Mouse (Mus musculus) heart, postnatal 4 days (tissue): Measurements from ENCODE around the gene Slc27a1. TPM values are rescaled to one million over a fixed set of nuclear protein-coding genes. Genes with fewer than 3 reads are reported as not detected.
A peak's percentile ranks its signal among the peaks of the same experiment; 100 is the strongest.

ENCODE experiments used
- DNase-seq: peaks from one replicate; pipeline ENCODE4 v3.0.0; 2021
- total RNA-seq, 2 experiments: library from RNA; stranded (reverse); gene quantifications; 2 replicates each; pipeline ENCODE4 v1.2.3; 2021

Slc27a1 gene
- total RNA-seq, 2 experiments from 2014 or later: 77.0 to 80.3 TPM

- no peak for DNase-seq
These were observed 10.4 kb upstream of the Slc27a1 start, which contains the start of gene Tmem221 for GRCm38 (mm10) chr8:71558071-71558957. Gene Tmem221, minus strand, starts transcription at chr8:71558871.

- DNase-seq: peak; percentile 61
These were observed 9.6 kb upstream of the Slc27a1 start for GRCm38 (mm10) chr8:71558958-71559690.

- DNase-seq: no peak
These were observed 8.6 kb upstream of the Slc27a1 start for GRCm38 (mm10) chr8:71560071-71560470.

- no peak for DNase-seq
These were observed 7.9 kb upstream of the Slc27a1 start for GRCm38 (mm10) chr8:71560765-71561164.

GRCm38 (mm10) chr8:71561401-71561800, 7.3 kb upstream of the Slc27a1 start:
- DNase-seq: peak; percentile 71

GRCm38 (mm10) chr8:71562751-71563150, 5.9 kb upstream of the Slc27a1 start:
- peak; percentile 93 for DNase-seq

GRCm38 (mm10) chr8:71563992-71564391, 4.7 kb upstream of the Slc27a1 start:
- DNase-seq: no peak

GRCm38 (mm10) chr8:71566501-71566900, 2.2 kb upstream of the Slc27a1 start, which contains the start of gene Nxnl1:
Gene Nxnl1, minus strand, starts transcription at chr8:71566601.
- DNase-seq: no peak

- DNase-seq: no peak
These were observed 1.1 kb upstream of the Slc27a1 start for GRCm38 (mm10) chr8:71567587-71567986.

GRCm38 (mm10) chr8:71568941-71569340, 259 bp downstream of the Slc27a1 start:
- peak; percentile 40 for DNase-seq

- DNase-seq: peak; percentile 80
These were observed 946 bp downstream of the Slc27a1 start for GRCm38 (mm10) chr8:71569366-71570290.

- DNase-seq: peak; percentile 83
These were observed 1.7 kb downstream of the Slc27a1 start for GRCm38 (mm10) chr8:71570291-71570954.

GRCm38 (mm10) chr8:71572077-71572476, 3.4 kb downstream of the Slc27a1 start:
- DNase-seq: peak; percentile 10

- DNase-seq: peak; percentile 80
These were observed 4.4 kb downstream of the Slc27a1 start for GRCm38 (mm10) chr8:71572847-71573633.

- DNase-seq: peak; percentile 37
These were observed 5.7 kb downstream of the Slc27a1 start for GRCm38 (mm10) chr8:71574426-71574825.

- DNase-seq: no peak
These were observed 6.3 kb downstream of the Slc27a1 start for GRCm38 (mm10) chr8:71575020-71575419.

- DNase-seq: no peak
These were observed 9.2 kb downstream of the Slc27a1 start for GRCm38 (mm10) chr8:71577856-71578387.

GRCm38 (mm10) chr8:71579009-71579408, 10.3 kb downstream of the Slc27a1 start:
- DNase-seq: no peak

GRCm38 (mm10) chr8:71579476-71579875, 10.8 kb downstream of the Slc27a1 start:
- peak; percentile 62 for DNase-seq

GRCm38 (mm10) chr8:71580201-71580600, 11.5 kb downstream of the Slc27a1 start:
- DNase-seq: no peak
